Mouse (Mus musculus) stomach, embryonic 14.5 days (tissue): Measurements from ENCODE around the gene Six5. TPM values are rescaled to one million over a fixed set of nuclear protein-coding genes. Genes with fewer than 3 reads are reported as not detected.
A peak's percentile ranks its signal among the peaks of the same experiment; 100 is the strongest.

Source experiments
- ATAC-seq: fragments of 200-750 bp; cut with Nextera tagmentation; 2 replicates; pipeline ENCODE4 v1.8.0; 2017; ENCODE audit warnings: low read depth, moderate TSS enrichment; ENCODE audit not compliant: insufficient number of reproducible peaks, insufficient read depth, low FRiP score
- H3K27ac ChIP-seq: fragments of 300-500 bp; sonication (generic); 2 replicates; pipeline ENCODE4 v1.5.1; 2014; ENCODE audit warnings: mild to moderate bottlenecking, low read length, moderate library complexity, mixed read lengths
- H3K27me3 ChIP-seq: fragments of 300-500 bp; sonication (generic); 2 replicates; pipeline ENCODE4 v1.6.1; 2014; ENCODE audit warnings: low read length, control low read depth, mixed read lengths; ENCODE audit not compliant: control insufficient read depth, insufficient read depth
- H3K36me3 ChIP-seq: fragments of 300-500 bp; sonication (generic); 2 replicates; pipeline ENCODE4 v1.6.1; 2014; ENCODE audit warnings: mild to moderate bottlenecking, control low read depth, low read length, moderate library complexity, mixed read lengths; ENCODE audit not compliant: control insufficient read depth, insufficient read depth
- H3K4me1 ChIP-seq: fragments of 300-500 bp; sonication (generic); 2 replicates; pipeline ENCODE4 v1.6.1; 2014; ENCODE audit warnings: low read length, control low read depth, mixed read lengths; ENCODE audit not compliant: control insufficient read depth, insufficient read depth
- H3K4me2 ChIP-seq: fragments of 300-500 bp; sonication (generic); replicated peaks from 2 replicates; pipeline ENCODE4 v1.6.1; 2014; ENCODE audit warnings: low read depth, low read length, control low read depth
- H3K4me3 ChIP-seq: fragments of 300-500 bp; sonication (generic); 2 replicates; pipeline ENCODE4 v1.5.1; 2014; ENCODE audit warnings: low read depth, low read length, control low read depth
- H3K9ac ChIP-seq: fragments of 300-500 bp; sonication (generic); replicated peaks from 2 replicates; pipeline ENCODE4 v1.6.1; 2014; ENCODE audit warnings: low read depth, mild to moderate bottlenecking, control low read depth, low read length, moderate library complexity, mixed read lengths
- H3K9me3 ChIP-seq: fragments of 300-500 bp; sonication (generic); 2 replicates; pipeline ENCODE4 v1.6.1; 2016; ENCODE audit warnings: low read depth, low read length, control low read depth; ENCODE audit not compliant: control insufficient read depth
- WGBS: fragments of 180-500 bp; shearing (Covaris S2); extraction: QIAGEN DNeasy Blood & Tissue Kit; methylation state at CpG from one replicate; pipeline ENCODE4 v1.1.7; 2014; 5-methylcytosine and 5-hydroxymethylcytosine counted together
- polyA plus RNA-seq: library from polyadenylated mRNA; unstranded; fragments of >200 nt; fragmentation: Nextera tagmentation; extraction: Ambion mirVana; gene quantifications from 2 replicates; pipeline ENCODE4 v1.2.1, GENCODE M21; 2014

Six5 gene
- polyA plus RNA-seq, result 17.4 and 18.6 TPM in 2 replicates

DNA sequence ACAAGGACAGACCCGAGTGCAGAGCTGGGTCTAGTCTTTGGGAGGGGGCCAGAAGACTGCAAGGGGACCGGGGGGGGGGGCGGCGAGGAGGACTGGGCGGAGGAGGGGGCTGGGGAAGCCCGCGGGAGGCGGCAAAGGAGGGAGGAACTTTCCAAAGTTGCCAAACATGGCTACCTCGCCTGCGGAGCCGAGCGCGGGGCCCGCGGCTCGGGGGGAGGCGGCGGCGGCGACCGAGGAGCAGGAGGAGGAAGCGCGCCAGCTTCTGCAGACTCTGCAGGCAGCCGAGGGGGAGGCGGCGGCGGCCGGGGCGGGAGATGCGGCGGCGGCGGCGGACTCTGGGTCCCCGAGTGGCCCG is at the start of gene Six5:
Gene Six5 (plus strand): TSS at position 124 of the 355 bp plus-strand sequence.
- H3K4me3 ChIP-seq, result peak within 1 kb of the TSS; percentile 80
- H3K9me3 ChIP-seq, result no peaks in the 10 kb centered on the region
- peak within 1 kb of the TSS; percentile 93 for H3K9ac ChIP-seq
- peaks cover 4% of the 10 kb centered on the region for H3K36me3 ChIP-seq
- H3K27me3 ChIP-seq, result no peaks in the 10 kb centered on the region
- no peak; the same call in 1 of the 2 replicates for ATAC-seq
- H3K4me2 ChIP-seq, result peak within 1 kb of the TSS; percentile 89
- 6% methylated on average over 9 of the region's 36 CpGs for WGBS
- H3K27ac ChIP-seq, result peak within 1 kb of the TSS; percentile 99
- peaks cover 24% of the 10 kb centered on the region for H3K4me1 ChIP-seq

DNA sequence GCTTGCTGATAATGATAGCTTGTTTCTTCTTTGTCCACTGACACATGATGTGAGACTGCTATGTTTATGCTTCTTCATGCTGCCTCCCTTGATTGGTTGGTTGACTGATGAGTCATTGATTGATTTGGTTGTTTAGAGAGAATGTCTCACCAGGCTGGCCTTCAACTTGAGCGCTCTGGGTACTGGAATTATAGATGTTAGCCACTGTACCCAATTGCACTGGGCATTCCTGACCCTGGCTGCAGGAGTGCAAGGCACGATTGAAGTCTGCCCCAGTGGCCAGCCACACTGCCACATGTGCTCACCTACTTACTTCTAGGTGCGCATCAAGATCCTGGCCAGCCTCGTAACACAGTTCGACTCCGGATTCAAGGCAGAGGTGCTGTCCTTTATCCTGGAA is 49.8 kb upstream of the Six5 start:
- no peak overlapping the region for H3K9ac ChIP-seq
- 95% methylated on average over 6 of the region's 6 CpGs for WGBS

DNA sequence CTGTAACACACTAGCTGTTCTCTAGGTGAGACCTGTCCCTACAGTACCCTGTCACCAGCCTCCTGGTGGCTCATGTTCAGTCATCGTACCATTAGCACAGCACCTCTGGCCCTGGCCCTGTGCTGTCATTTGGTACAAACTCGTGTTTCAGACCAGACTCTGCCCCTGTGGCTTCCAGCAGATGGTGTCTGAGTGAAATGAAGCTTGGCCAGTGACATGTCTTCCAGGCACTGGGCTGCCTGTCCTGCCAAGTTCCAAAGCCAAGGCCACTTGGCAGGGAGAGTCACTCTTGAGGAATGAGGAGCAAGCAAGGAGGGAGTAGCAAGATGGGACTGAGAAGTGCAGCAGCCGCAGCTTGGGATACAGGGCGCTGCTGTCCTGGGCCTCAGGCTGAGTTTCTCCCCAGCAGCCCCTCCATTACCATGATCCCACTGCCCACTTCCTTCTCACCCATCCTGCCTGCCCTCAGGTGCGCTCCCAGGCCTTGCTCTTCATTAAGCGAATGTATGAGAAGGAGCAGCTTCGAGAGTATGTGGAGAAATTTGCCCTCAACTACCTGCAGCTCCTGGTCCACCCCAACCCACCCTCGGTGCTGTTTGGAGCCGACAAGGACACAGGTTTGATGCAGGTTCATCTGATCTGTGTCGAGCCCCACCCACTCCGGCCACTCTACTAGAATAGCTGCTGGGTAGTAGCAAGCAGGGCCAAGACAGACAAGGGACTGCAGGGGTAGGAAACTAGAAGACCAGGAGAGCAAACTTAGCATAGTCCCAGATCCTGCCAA is 47.9 kb upstream of the Six5 start:
- H3K4me1 ChIP-seq, result no peaks in the 10 kb centered on the region
- H3K4me3 ChIP-seq, result no peak overlapping the region
- H3K27me3 ChIP-seq, result no peaks in the 10 kb centered on the region
- peaks cover 94% of the 10 kb centered on the region for H3K36me3 ChIP-seq
- no peak overlapping the region for H3K27ac ChIP-seq
- whole genome bisulfite sequencing, result 89% methylated on average over 11 of the region's 11 CpGs
- no peak for ATAC-seq
- H3K4me2 ChIP-seq, result no peak overlapping the region
- no peak overlapping the region for H3K9ac ChIP-seq
- no peaks in the 10 kb centered on the region for H3K9me3 ChIP-seq

More for the DNA sequence above, 49.8 kb upstream of the Six5 start:
- Histone ChIP-seq H3K4me3 (no peak overlapping the region), H3K4me1 (no peaks in the 10 kb centered on the region), H3K4me2 (no peak overlapping the region), H3K27ac (no peak overlapping the region), H3K9me3 (no peaks in the 10 kb centered on the region), H3K36me3 (peaks cover 95% of the 10 kb centered on the region), H3K27me3 (no peaks in the 10 kb centered on the region)
- ATAC-seq, result no peak

DNA sequence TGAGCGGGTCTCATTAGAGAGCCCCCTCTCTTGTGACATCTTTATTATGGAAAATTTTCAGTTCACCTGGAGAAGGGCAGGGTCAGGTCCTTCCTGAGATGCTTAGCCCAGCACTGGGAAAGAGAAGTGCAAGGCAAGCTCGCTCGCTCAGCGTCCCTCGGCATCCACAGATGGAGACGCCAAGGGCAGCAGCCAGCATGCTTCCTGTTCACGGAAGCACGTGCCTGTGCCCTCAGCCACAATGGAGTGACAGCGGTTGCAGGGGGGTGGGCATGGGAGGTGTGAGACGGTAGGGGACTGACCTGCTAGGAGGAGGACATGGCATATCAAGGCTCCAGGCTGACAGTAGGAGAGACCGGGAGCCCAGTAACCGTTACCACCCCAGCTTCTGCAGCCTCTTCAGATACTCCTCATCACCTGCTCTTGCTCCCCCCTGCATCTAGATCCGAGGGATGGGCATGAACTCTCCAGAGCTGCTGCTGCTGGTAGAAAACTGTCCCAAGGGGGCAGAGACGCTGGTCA is 46.3 kb upstream of the Six5 start:
- 85% methylated on average over 14 of the region's 14 CpGs for WGBS
- no peak for ATAC-seq
- Histone ChIP-seq H3K4me1 (no peaks in the 10 kb centered on the region), H3K4me2 (no peak overlapping the region), H3K9ac (no peak overlapping the region), H3K4me3 (no peak overlapping the region), H3K27ac (no peak overlapping the region), H3K27me3 (no peaks in the 10 kb centered on the region), H3K9me3 (no peaks in the 10 kb centered on the region), H3K36me3 (peaks cover 83% of the 10 kb centered on the region)

DNA sequence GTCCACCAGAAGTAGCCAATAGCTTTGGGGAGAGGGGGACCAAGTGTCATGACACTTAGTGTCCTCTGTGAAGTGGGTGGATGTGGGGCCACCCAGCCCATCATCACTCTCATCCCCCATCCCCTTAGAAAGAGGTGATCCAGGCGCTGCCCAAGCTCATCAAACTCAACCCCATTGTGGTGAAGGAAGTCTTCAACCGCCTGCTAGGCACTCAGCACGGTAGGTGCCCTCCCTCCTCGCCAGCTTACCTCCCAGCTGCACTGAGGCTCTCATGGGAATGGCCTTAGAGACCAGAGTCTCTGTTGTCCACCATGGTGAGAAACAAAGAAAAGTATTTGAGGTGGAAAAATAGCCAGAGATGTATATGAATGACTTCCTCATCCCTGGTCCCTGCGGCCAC is 45.1 kb upstream of the Six5 start:
- peaks cover 73% of the 10 kb centered on the region for H3K36me3 ChIP-seq
- no peak overlapping the region for H3K4me2 ChIP-seq
- H3K27me3 ChIP-seq, result no peaks in the 10 kb centered on the region
- H3K9me3 ChIP-seq, result no peaks in the 10 kb centered on the region
- H3K27ac ChIP-seq, result no peak overlapping the region
- peaks cover 5% of the 10 kb centered on the region; the same call in 1 of the 2 replicates for H3K4me1 ChIP-seq
- H3K9ac ChIP-seq, result no peak overlapping the region
- 87% methylated on average over 5 of the region's 5 CpGs for WGBS
- no peak for ATAC-seq
- no peak overlapping the region for H3K4me3 ChIP-seq

DNA sequence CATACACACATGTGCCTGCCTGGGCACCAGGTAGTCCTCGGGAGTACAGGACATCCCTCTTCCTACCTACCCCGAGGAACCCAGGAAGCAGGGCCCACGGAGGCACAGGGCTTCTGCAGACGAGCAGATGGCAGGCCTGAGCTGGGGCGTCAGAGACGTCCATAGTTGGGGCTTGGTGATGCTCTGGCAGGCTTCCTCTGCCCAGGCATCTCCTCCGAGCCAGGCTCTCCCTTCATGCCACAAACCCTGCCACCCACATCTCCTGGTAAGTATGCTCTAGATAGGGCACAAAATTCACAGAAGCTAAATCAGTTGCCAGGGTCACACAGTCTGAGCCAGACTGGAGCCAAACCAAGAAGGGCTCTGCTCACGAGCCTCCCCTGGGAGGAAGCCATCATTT is 44.2 kb upstream of the Six5 start:
- Histone ChIP-seq H3K4me1 (peaks cover 5% of the 10 kb centered on the region; the same call in 1 of the 2 replicates), H3K4me3 (no peak overlapping the region), H3K27me3 (no peaks in the 10 kb centered on the region), H3K36me3 (peaks cover 64% of the 10 kb centered on the region), H3K27ac (no peak overlapping the region), H3K9ac (no peak overlapping the region), H3K9me3 (no peaks in the 10 kb centered on the region), H3K4me2 (no peak overlapping the region)
- ATAC-seq, result no peak
- WGBS, result 85% methylated on average over 8 of the region's 8 CpGs

DNA sequence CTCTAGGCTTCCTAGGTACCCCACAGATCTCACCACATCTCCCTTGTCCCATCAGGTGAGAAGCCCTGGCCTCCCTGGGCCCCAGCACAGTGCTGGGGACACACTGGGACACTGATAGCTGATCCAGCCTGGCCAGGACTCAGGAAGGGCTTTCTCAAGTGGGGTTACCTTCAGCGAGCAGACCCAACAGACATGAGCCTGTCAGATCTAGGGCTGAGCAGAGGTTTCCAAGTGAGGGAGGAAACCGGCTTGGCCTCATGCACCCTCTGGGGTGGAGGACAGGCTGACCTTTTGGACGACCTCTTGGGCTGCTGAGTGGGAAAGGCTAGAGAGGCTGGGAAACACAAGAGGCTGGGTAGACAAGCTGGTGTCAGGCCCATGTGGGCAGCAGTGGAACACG is 43.2 kb upstream of the Six5 start:
- Histone ChIP-seq H3K27ac (no peak overlapping the region), H3K9ac (no peak overlapping the region), H3K4me2 (no peak overlapping the region), H3K4me3 (no peak overlapping the region), H3K4me1 (peaks cover 5% of the 10 kb centered on the region; the same call in 1 of the 2 replicates), H3K36me3 (peaks cover 54% of the 10 kb centered on the region), H3K27me3 (no peaks in the 10 kb centered on the region), H3K9me3 (no peaks in the 10 kb centered on the region)
- WGBS, result 72% methylated on average over 4 of the region's 4 CpGs
- no peak for ATAC-seq

DNA sequence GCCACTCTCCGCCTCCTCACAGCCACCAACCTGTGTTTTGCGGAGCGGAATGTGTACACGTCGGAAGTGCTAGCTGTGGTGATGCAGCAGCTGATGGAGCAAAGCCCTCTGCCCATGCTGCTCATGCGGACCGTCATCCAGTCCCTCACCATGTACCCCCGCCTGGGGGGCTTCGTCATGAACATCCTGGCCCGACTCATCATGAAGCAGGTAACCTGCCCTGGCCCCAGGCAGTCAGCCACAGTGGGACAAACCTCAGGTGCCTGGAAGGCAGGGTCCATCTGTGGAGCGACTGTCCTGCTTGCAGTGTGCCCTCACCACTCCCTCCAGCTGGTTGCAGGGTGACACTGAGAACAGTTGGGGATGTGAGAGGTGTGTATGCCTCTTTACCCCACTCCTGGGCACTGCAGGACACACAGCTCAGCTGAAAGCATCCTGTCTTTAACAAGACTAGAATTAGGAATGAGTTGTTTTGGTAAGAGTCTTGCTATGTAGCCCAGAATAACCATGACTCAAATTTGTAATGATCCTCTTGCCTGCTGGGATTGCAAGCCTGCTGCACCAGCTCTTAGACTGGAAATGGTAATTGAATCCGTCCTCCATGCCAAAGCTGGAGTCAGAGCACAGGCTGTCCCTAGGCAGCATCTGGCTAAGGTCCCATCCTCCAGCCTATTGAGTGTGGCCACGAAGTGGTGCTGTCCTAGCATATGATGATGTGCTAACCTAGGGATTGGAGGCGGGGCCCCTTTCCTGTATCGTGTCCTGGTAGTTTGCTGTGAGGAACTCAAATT is 41.9 kb upstream of the Six5 start:
- H3K36me3 ChIP-seq, result peaks cover 42% of the 10 kb centered on the region
- no peak overlapping the region for H3K27ac ChIP-seq
- peaks cover 5% of the 10 kb centered on the region; the same call in 1 of the 2 replicates for H3K4me1 ChIP-seq
- no peak overlapping the region for H3K9ac ChIP-seq
- H3K27me3 ChIP-seq, result no peaks in the 10 kb centered on the region
- 92% methylated on average over 15 of the region's 15 CpGs for WGBS
- no peak overlapping the region for H3K4me2 ChIP-seq
- no peak for ATAC-seq
- no peaks in the 10 kb centered on the region for H3K9me3 ChIP-seq
- H3K4me3 ChIP-seq, result no peak overlapping the region
